Mouse (Mus musculus): ENCODE data around the gene Hspa12b. TPM values are rescaled to one million over a fixed set of nuclear protein-coding genes. Genes with fewer than 3 reads are reported as not detected.
"Not testable (repeated sequence)": the region's sequence is repeated elsewhere in the genome, so short reads cannot be mapped to it uniquely, and the experiment has no call there.

The Hspa12b gene
- polyA plus RNA-seq, 1 experiment, result 7.8 TPM

- H3K27me3 ChIP-seq (replicated peaks; ENCODE audit: control insufficient read depth, insufficient read depth, low read length), result no peaks in the 10 kb centered on the region
- no peak overlapping the region for H3K27ac ChIP-seq (ENCODE audit: insufficient read depth, low read depth, low read length)
- 83% methylated on average over 5 of the region's 5 CpGs for WGBS
- H3K36me3 ChIP-seq (ENCODE audit: control insufficient read depth, insufficient read depth, low read length), result no peaks in the 10 kb centered on the region
- no peak overlapping the region for H3K4me3 ChIP-seq (ENCODE audit: insufficient read depth, low read depth, low read length)
- peaks cover 4% of the 10 kb centered on the region; the same call in 1 of the 2 replicates for H3K4me1 ChIP-seq (ENCODE audit: control insufficient read depth, insufficient read depth, low read length)
- TF ChIP-seq CTCF (conservative IDR thresholded peaks at IDR 0.05; ENCODE audit: insufficient read depth, insufficient read length, low read depth, low read length) (no peak), POLR2A (IDR thresholded peaks at IDR 0.05; ENCODE audit: low read depth, low read length) (no peak)
- no peak for DNase-seq
Measured at GRCm38 (mm10) chr2:131093577-131093976, 33.5 kb upstream of the Hspa12b start.

GRCm38 (mm10) chr2:131094823-131095222 lies 32.3 kb upstream of the Hspa12b start:
- TF ChIP-seq CTCF (conservative IDR thresholded peaks at IDR 0.05; ENCODE audit: insufficient read depth, insufficient read length, low read depth, low read length) (peak; percentile 85), POLR2A (IDR thresholded peaks at IDR 0.05; ENCODE audit: low read depth, low read length) (no peak)
- H3K4me3 ChIP-seq (ENCODE audit: insufficient read depth, low read depth, low read length), result no peak overlapping the region
- H3K27me3 ChIP-seq (replicated peaks; ENCODE audit: control insufficient read depth, insufficient read depth, low read length), result no peaks in the 10 kb centered on the region
- no peak overlapping the region for H3K27ac ChIP-seq (ENCODE audit: insufficient read depth, low read depth, low read length)
- peak; percentile 84 for DNase-seq
- H3K4me1 ChIP-seq (ENCODE audit: control insufficient read depth, insufficient read depth, low read length), result peaks cover 4% of the 10 kb centered on the region; the same call in 1 of the 2 replicates
- H3K36me3 ChIP-seq (ENCODE audit: control insufficient read depth, insufficient read depth, low read length), result no peaks in the 10 kb centered on the region
- 0% methylated on average over 1 of the region's 1 CpGs for WGBS

GRCm38 (mm10) chr2:131096101-131096795 lies 30.8 kb upstream of the Hspa12b start:
- Histone ChIP-seq H3K4me1 (ENCODE audit: control insufficient read depth, insufficient read depth, low read length) (peaks cover 4% of the 10 kb centered on the region; the same call in 1 of the 2 replicates), H3K27me3 (replicated peaks; ENCODE audit: control insufficient read depth, insufficient read depth, low read length) (no peaks in the 10 kb centered on the region), H3K4me3 (ENCODE audit: insufficient read depth, low read depth, low read length) (no peak overlapping the region), H3K27ac (ENCODE audit: insufficient read depth, low read depth, low read length) (peak overlapping the region; percentile 80; the same call in 1 of the 2 replicates), H3K36me3 (ENCODE audit: control insufficient read depth, insufficient read depth, low read length) (no peaks in the 10 kb centered on the region)
- TF ChIP-seq CTCF (conservative IDR thresholded peaks at IDR 0.05; ENCODE audit: insufficient read depth, insufficient read length, low read depth, low read length) (no peak), POLR2A (IDR thresholded peaks at IDR 0.05; ENCODE audit: low read depth, low read length) (no peak)
- DNase-seq, result peak; percentile 81
- 27% methylated on average over 9 of the region's 9 CpGs for WGBS

GRCm38 (mm10) chr2:131097087-131097486 lies 30.0 kb upstream of the Hspa12b start:
- TF ChIP-seq POLR2A (IDR thresholded peaks at IDR 0.05; ENCODE audit: low read depth, low read length), result no peak
- no peak for TF ChIP-seq CTCF (conservative IDR thresholded peaks at IDR 0.05; ENCODE audit: insufficient read depth, insufficient read length, low read depth, low read length)
- Histone ChIP-seq H3K27ac (ENCODE audit: insufficient read depth, low read depth, low read length) (peak overlapping the region; percentile 76; the same call in 1 of the 2 replicates), H3K4me3 (ENCODE audit: insufficient read depth, low read depth, low read length) (no peak overlapping the region), H3K36me3 (ENCODE audit: control insufficient read depth, insufficient read depth, low read length) (no peaks in the 10 kb centered on the region), H3K4me1 (ENCODE audit: control insufficient read depth, insufficient read depth, low read length) (peaks cover 4% of the 10 kb centered on the region; the same call in 1 of the 2 replicates), H3K27me3 (replicated peaks; ENCODE audit: control insufficient read depth, insufficient read depth, low read length) (no peaks in the 10 kb centered on the region)
- WGBS, result 77% methylated on average over 4 of the region's 4 CpGs
- DNase-seq, result no peak

GRCm38 (mm10) chr2:131101530-131101929 lies 25.6 kb upstream of the Hspa12b start:
- Histone ChIP-seq H3K27me3 (replicated peaks; ENCODE audit: control insufficient read depth, insufficient read depth, low read length) (no peaks in the 10 kb centered on the region), H3K27ac (ENCODE audit: insufficient read depth, low read depth, low read length) (no peak overlapping the region), H3K4me3 (ENCODE audit: insufficient read depth, low read depth, low read length) (no peak overlapping the region), H3K36me3 (ENCODE audit: control insufficient read depth, insufficient read depth, low read length) (no peaks in the 10 kb centered on the region), H3K4me1 (ENCODE audit: control insufficient read depth, insufficient read depth, low read length) (peaks cover 4% of the 10 kb centered on the region; the same call in 1 of the 2 replicates)
- no peak for TF ChIP-seq POLR2A (IDR thresholded peaks at IDR 0.05; ENCODE audit: low read depth, low read length)
- TF ChIP-seq CTCF (conservative IDR thresholded peaks at IDR 0.05; ENCODE audit: insufficient read depth, insufficient read length, low read depth, low read length), result no peak
- 50% methylated on average over 3 of the region's 3 CpGs for WGBS
- no peak for DNase-seq

- no peak overlapping the region for H3K4me3 ChIP-seq (ENCODE audit: insufficient read depth, low read depth, low read length)
- H3K36me3 ChIP-seq (ENCODE audit: control insufficient read depth, insufficient read depth, low read length), result no peaks in the 10 kb centered on the region
- H3K27me3 ChIP-seq (replicated peaks; ENCODE audit: control insufficient read depth, insufficient read depth, low read length), result no peaks in the 10 kb centered on the region
- H3K4me1 ChIP-seq (ENCODE audit: control insufficient read depth, insufficient read depth, low read length), result no peaks in the 10 kb centered on the region
- WGBS, result 91% methylated on average over 4 of the region's 4 CpGs
- no peak for TF ChIP-seq POLR2A (IDR thresholded peaks at IDR 0.05; ENCODE audit: low read depth, low read length)
- no peak for TF ChIP-seq CTCF (conservative IDR thresholded peaks at IDR 0.05; ENCODE audit: insufficient read depth, insufficient read length, low read depth, low read length)
- no peak for DNase-seq
- no peak overlapping the region for H3K27ac ChIP-seq (ENCODE audit: insufficient read depth, low read depth, low read length)
Measured at GRCm38 (mm10) chr2:131104021-131104420, 23.1 kb upstream of the Hspa12b start.

- WGBS, result 70% methylated on average over 4 of the region's 4 CpGs
- H3K4me1 ChIP-seq (ENCODE audit: control insufficient read depth, insufficient read depth, low read length); H3K27me3 ChIP-seq (replicated peaks; ENCODE audit: control insufficient read depth, insufficient read depth, low read length): not testable (repeated sequence)
Measured at GRCm38 (mm10) chr2:131105061-131105460, 22.0 kb upstream of the Hspa12b start.

More at GRCm38 (mm10) chr2:131105061-131105460, 22.0 kb upstream of the Hspa12b start:
- H3K36me3 ChIP-seq (ENCODE audit: control insufficient read depth, insufficient read depth, low read length); H3K4me3 ChIP-seq (ENCODE audit: insufficient read depth, low read depth, low read length); H3K27ac ChIP-seq (ENCODE audit: insufficient read depth, low read depth, low read length); DNase-seq: not testable (repeated sequence)

Data from kidney, adult 2 months (tissue).